ENCODE assay signal across 27 mouse cellular contexts in the genomic region with DNA sequence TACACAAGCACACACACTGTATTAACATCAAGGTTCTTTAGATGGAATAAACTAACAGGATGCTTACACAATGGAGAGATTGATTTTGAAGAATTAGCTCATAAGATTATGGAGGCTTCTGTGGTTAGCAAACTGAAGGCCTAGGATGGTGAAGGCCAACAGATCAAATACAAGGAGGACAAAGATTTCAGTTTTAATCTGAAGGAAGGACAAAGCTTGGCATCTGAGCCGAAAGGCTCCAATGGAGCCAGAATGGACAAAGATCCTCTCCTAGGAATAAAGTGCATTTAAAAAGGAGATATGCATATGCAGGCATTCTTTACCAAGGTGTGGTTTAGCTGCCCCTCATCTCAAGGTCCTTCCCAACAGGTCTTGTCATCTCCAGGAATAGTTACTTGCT. TPM values are rescaled to one million over a fixed set of nuclear protein-coding genes. Genes with fewer than 3 reads are reported as not detected.
DNase-seq lines count a peak whose midpoint lies in the region; ATAC-seq and TF ChIP-seq lines count a peak whose summit lies in the region.
"Had no signal": no experiment of that assay in that cellular context is flagged by ENCODE, and none has a peak within 500 bp of the region (broad histone marks: within the 10 kb centered on the region; RNA-seq: fewer than 3 reads in every experiment).

No protein-coding gene starts in this region.

- intact Hi-C loops in heart, postnatal 36 days (cut with DNase I) = loop anchor here (2.0 to 10.0 kb wide), 5 partner anchors 47 to 405 kb away; partner anchors contain the start of genes Hdgfl3 and Pde8a
- intact Hi-C loops in heart, postnatal 25 days (cut with DNase I) = loop anchor here (5.0 to 10.0 kb wide), 3 partner anchors 48 to 225 kb away; partner anchors contain the start of gene Rps17

- TF ChIP-seq CTCF in heart, postnatal 0 days (IDR thresholded peaks at IDR 0.05; ENCODE audit: low read depth) = no peak

- peaks cover 50% of the 10 kb centered on the region for H3K4me1 ChIP-seq in heart, embryonic 13.5 days
- H3K4me1 ChIP-seq in heart, embryonic 11.5 days (ENCODE audit: control insufficient read depth, insufficient read depth, low read length) = peaks cover 14% of the 10 kb centered on the region
- H3K4me1 ChIP-seq in heart, postnatal 0 days (ENCODE audit: control insufficient read depth, insufficient read depth) = peaks cover 19% of the 10 kb centered on the region

- DNase-seq in heart, adult 11 months = peak; percentile 53
- no peak for DNase-seq in heart, postnatal 36 days
- DNase-seq in heart, postnatal 0 days (ENCODE audit: low spot score) = no peak
- no peak for DNase-seq in heart, postnatal 25 days (ENCODE audit: low spot score)
- peak; percentile 53 for DNase-seq in R1 (ENCODE audit: low read depth, low spot score)
- no peak for DNase-seq in kidney, postnatal 4 days
- DNase-seq: adrenal gland, adult 8-10 months; adrenal gland, postnatal 25 days; B cell, adult 2 months; cerebellum, adult 18-20 months; cerebellum, adult 9-10 months; cerebellum, postnatal 14 days; gastrocnemius, postnatal 14 days; kidney, adult 2 months had no signal

- 90% methylated on average over 1 of the region's 1 CpGs for WGBS in heart, embryonic 13.5 days
- 94% methylated on average over 1 of the region's 1 CpGs for WGBS in heart, embryonic 11.5 days (ENCODE audit: insufficient replicate concordance)
- 86% methylated on average over 1 of the region's 1 CpGs for WGBS in heart, postnatal 0 days

- H3K4me2 ChIP-seq in heart, embryonic 13.5 days = no peak overlapping the region
- no peak overlapping the region for H3K4me2 ChIP-seq in heart, embryonic 11.5 days
- no peak overlapping the region for H3K4me2 ChIP-seq in heart, postnatal 0 days (ENCODE audit: low read depth, low read length)
- H3K4me2 ChIP-seq: hindbrain, embryonic 12.5 days had no signal

- no peaks in the 10 kb centered on the region for H3K27me3 ChIP-seq in heart, embryonic 13.5 days (replicated peaks)
- H3K27me3 ChIP-seq in heart, embryonic 11.5 days (ENCODE audit: control insufficient read depth, insufficient read depth, low read length) = no peaks in the 10 kb centered on the region
- H3K27me3 ChIP-seq in heart, postnatal 0 days (ENCODE audit: control insufficient read depth, insufficient read depth, low read length) = no peaks in the 10 kb centered on the region
- H3K27me3 ChIP-seq: CH12.LX; forebrain, embryonic 13.5 days; hindbrain, embryonic 12.5 days; hindbrain, embryonic 15.5 days had no signal

- H3K27ac ChIP-seq in heart, embryonic 13.5 days (replicated peaks) = peak overlapping the region; percentile 93
- H3K27ac ChIP-seq in heart, embryonic 11.5 days (ENCODE audit: low read depth, low read length) = no peak overlapping the region
- 0 out of 2 replicates have a peak overlapping the region, but pooled peaks have one; percentile 99 for H3K27ac ChIP-seq in heart, postnatal 0 days (ENCODE audit: low read depth)
- H3K27ac ChIP-seq: forebrain, embryonic 10.5 days; forebrain, embryonic 13.5 days; hindbrain, embryonic 12.5 days; hindbrain, embryonic 15.5 days had no signal

- no peak for ATAC-seq in heart, embryonic 13.5 days (ENCODE audit: extremely low read depth, insufficient number of reproducible peaks, low FRiP score, low TSS enrichment)
- ATAC-seq in heart, embryonic 11.5 days (replicated peaks; ENCODE audit: insufficient number of reproducible peaks, low FRiP score, low TSS enrichment) = no peak
- no peak for ATAC-seq in heart, postnatal 0 days (ENCODE audit: insufficient read depth, low read depth)
- ATAC-seq: activated CD4-positive, CD25-positive, alpha-beta regulatory T cell, adult 4 months; forebrain, embryonic 13.5 days; forebrain, embryonic 16.5 days; intestine, postnatal 0 days had no signal

- no peak for TF ChIP-seq EP300 in heart, postnatal 0 days (IDR thresholded peaks at IDR 0.05; ENCODE audit: low read depth)

- H3K4me3 ChIP-seq in heart, embryonic 13.5 days = no peak overlapping the region
- H3K4me3 ChIP-seq in heart, embryonic 11.5 days (ENCODE audit: low read depth, low read length) = no peak overlapping the region
- H3K4me3 ChIP-seq in heart, postnatal 0 days (ENCODE audit: low read depth, low read length) = no peak overlapping the region
- H3K4me3 ChIP-seq: forebrain, embryonic 13.5 days; hindbrain, embryonic 12.5 days had no signal

- H3K36me3 ChIP-seq in heart, embryonic 13.5 days = peaks cover 1% of the 10 kb centered on the region
- no peaks in the 10 kb centered on the region for H3K36me3 ChIP-seq in heart, embryonic 11.5 days (ENCODE audit: control insufficient read depth, insufficient read depth, low read length)
- H3K36me3 ChIP-seq in heart, postnatal 0 days (replicated peaks; ENCODE audit: control insufficient read depth, insufficient read depth, low read length) = 0 out of 2 replicates have a peak, but pooled peaks cover 1% of the 10 kb centered on the region
- H3K36me3 ChIP-seq: hindbrain, embryonic 15.5 days had no signal

- no peaks in the 10 kb centered on the region for H3K9me3 ChIP-seq in heart, embryonic 13.5 days
- H3K9me3 ChIP-seq in heart, embryonic 11.5 days (replicated peaks; ENCODE audit: control insufficient read depth, low read length) = no peaks in the 10 kb centered on the region
- no peaks in the 10 kb centered on the region for H3K9me3 ChIP-seq in heart, postnatal 0 days (replicated peaks; ENCODE audit: control insufficient read depth, low read length)
- H3K9me3 ChIP-seq: forebrain, embryonic 10.5 days; forebrain, embryonic 13.5 days; G1E; hindbrain, embryonic 12.5 days; hindbrain, embryonic 15.5 days had no signal

- H3K9ac ChIP-seq in heart, embryonic 13.5 days = no peak overlapping the region
- no peak overlapping the region for H3K9ac ChIP-seq in heart, embryonic 11.5 days (ENCODE audit: low read depth, low read length)
- H3K9ac ChIP-seq in heart, postnatal 0 days (replicated peaks; ENCODE audit: low read depth, low read length) = no peak overlapping the region
- H3K9ac ChIP-seq: forebrain, embryonic 13.5 days; hindbrain, embryonic 12.5 days; hindbrain, embryonic 15.5 days had no signal

RNA-seq across cellular contexts. Expression of gene Whamm, which starts 1.2 kb away (rescaled TPM):
- total RNA-seq in heart, postnatal 36 days (2021) = 10 to 100 TPM in 1 of 2 experiments, 1 to 10 TPM in 1; 10.0 to 10.5 TPM
- polyA plus RNA-seq in heart, embryonic 13.5 days (2015; fragmentation: Nextera tagmentation; extraction: Ambion mirVana) = 4.3 and 4.5 TPM in 2 replicates
- polyA plus RNA-seq in heart, embryonic 11.5 days (2014; fragmentation: Nextera tagmentation; extraction: Ambion mirVana) = 5.9 and 6.2 TPM in 2 replicates
- total RNA-seq in heart, postnatal 0 days (2014; rRNA removed; ENCODE audit: low replicate concordance) = 3.3 and 6.6 TPM in 2 replicates
- polyA plus RNA-seq in heart, postnatal 0 days (2015; fragmentation: Nextera tagmentation; extraction: Ambion mirVana) = 3.1 and 3.3 TPM in 2 replicates
- total RNA-seq in heart, postnatal 25 days (2021) = 1 to 10 TPM; 8.2 to 9.4 TPM

RNA-seq across cellular contexts. Expression of gene Fsd2, which starts 3.1 kb away (rescaled TPM):
- total RNA-seq in heart, postnatal 36 days (2021) = 100 to 1,000 TPM; 276 to 293 TPM
- polyA plus RNA-seq in heart, embryonic 13.5 days (2015; fragmentation: Nextera tagmentation; extraction: Ambion mirVana) = 52.6 and 58.0 TPM in 2 replicates
- 50.9 and 62.4 TPM in 2 replicates for polyA plus RNA-seq in heart, embryonic 11.5 days (2014; fragmentation: Nextera tagmentation; extraction: Ambion mirVana)
- 83.2 and 93.7 TPM in 2 replicates for total RNA-seq in heart, postnatal 0 days (2014; rRNA removed; ENCODE audit: low replicate concordance)
- 95.1 and 99.0 TPM in 2 replicates for polyA plus RNA-seq in heart, postnatal 0 days (2015; fragmentation: Nextera tagmentation; extraction: Ambion mirVana)
- total RNA-seq in heart, postnatal 25 days (2021) = 100 to 1,000 TPM; 300 to 302 TPM
- polyA plus RNA-seq: G1E; intestine, embryonic 14.5 days; kidney, embryonic 14.5 days had no signal

Comparison
In these comparisons a context has a peak if more than half of its experiments do, and no peak if none do; other contexts are left out.
1. DNase-seq: peak in heart, adult 11 months (single experiment) and R1 (single experiment); none in heart, postnatal 36 days (0 of 2), heart, postnatal 0 days (single experiment), heart, postnatal 25 days (single experiment) and kidney, postnatal 4 days (0 of 2).